Mouse (Mus musculus) olfactory bulb, adult 2 months (tissue): ENCODE results near the gene Gnptg.

ENCODE experiments used
- CTCF ChIP-seq: fragments of 200-500 bp; IDR thresholded peaks from 2 replicates; pipeline ENCODE4 v1.5.1; 2012; ENCODE audit warnings: low read depth, mild to moderate bottlenecking, low read length, moderate library complexity; ENCODE audit not compliant: insufficient read depth
- POLR2A ChIP-seq: fragments of 200-500 bp; IDR thresholded peaks from 2 replicates; pipeline ENCODE4 v1.6.1; 2012; ENCODE audit warnings: mild to moderate bottlenecking, low read depth, low read length, moderate library complexity; ENCODE audit not compliant: insufficient read depth

- TF ChIP-seq POLR2A (no peak), CTCF (no peak)
Measured at GRCm38 (mm10) chr17:25227991-25228390, 11.9 kb downstream of the Gnptg start.
